Mouse (Mus musculus): ENCODE data around the gene Mapk8ip2. TPM values are rescaled to one million over a fixed set of nuclear protein-coding genes. Genes with fewer than 3 reads are reported as not detected.

Gene Mapk8ip2
- total and polyA plus RNA-seq, 3 experiments: 4.4 to 10.5 (median 8.7) TPM

DNA sequence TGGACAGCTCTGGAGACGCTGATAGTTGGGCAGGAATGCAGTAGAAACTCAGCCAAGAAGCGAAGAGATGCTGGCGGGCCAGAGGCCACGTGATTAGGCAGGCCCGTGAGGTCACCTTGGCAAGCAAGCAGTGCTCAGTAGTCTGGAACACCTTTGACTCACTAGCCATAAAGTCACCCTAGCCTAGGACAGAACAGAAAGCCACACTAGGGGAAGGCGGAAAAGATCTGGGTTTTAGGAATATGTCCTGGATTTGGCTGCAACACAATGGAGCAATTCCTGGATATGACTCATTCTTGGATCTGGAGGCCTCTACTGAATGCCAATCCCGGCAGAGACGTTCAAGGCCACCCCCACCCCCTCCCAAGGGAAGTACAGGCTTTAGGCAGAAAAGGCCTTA lies 26.9 kb downstream of the Mapk8ip2 start:
- DNase-seq: peak; percentile 84

DNA sequence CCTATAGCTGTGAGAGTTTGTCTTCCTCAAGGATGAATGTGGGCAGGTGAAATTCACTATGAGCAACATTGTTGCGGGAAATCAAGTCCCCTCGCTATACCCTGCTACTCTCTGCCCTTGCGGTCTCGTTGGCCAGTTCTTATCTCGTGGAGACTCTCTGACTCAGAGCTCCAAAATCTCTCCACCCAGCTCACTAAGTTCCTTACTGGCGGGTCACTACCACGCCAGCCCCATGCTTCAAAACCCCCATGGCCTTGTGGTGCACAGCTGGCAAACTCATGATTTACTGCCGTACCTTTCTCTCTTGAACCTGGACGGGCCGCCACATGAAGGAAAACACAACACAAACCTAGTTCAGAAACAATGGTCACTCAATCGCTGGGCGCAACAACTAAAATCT lies 34.5 kb downstream of the Mapk8ip2 start:
- DNase-seq: no peak

DNA sequence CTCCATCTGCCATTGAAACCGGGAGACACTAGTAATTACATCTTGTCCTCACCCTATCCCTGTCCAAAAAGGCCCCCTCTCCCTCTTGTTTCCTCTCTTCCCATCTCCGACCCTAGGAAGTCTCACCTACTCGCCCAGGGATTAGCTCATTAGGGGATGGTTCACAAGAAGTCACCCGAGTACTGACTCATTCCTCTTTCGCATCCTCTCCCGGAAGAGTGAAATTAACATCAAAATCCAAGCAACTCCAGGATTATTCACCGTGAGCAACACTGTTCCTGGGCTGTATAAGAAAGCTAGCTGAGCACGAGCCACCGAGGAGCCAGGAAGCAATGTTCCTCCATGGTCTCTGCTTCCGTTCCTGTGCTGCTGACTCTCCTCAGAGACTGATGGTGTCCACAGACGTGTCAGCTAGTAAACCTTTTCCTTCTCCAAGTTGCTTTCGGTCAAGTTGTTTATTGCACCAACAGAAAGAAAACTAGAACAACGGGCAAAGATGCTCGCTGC lies 35.0 kb downstream of the Mapk8ip2 start:
- DNase-seq: no peak

DNA sequence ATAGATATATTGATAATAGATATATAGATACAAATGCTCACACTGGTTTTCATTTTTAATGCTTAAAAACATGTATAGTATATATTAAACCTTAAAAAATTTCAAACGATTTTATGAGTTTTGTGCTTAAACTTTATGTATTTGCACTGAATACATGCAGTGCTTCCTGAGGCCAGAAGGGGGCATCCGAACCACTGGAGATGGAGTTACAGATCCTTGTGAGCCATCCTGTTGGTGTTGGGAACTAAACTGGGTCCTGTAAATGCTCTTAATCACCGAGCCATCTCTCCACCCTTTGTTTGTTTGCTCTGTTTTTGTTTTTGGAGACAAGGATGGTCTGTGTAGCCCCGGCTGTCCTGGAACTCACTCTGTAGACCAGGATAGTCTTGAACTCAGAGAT lies 41.3 kb downstream of the Mapk8ip2 start:
- no peak for DNase-seq

DNA sequence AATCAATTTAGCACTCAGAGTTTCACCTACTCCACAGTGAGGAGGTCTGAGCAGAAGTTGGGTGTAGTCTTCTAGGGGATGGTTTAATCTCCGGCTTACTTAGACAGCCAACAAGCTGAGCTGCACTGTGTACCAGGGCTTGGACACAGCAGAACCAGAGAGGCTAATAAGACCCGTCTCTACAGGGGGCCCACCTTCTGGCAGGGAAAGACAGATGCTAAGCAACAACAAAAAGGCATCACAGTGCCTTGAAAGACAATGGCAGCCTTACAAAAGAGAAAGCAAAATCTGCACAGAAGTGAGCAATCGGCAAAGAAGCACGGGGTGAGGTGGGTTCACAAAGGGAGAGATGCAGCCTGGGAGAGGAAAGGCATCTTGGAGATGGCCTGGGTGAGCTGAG lies 42.4 kb downstream of the Mapk8ip2 start:
- no peak for DNase-seq

DNA sequence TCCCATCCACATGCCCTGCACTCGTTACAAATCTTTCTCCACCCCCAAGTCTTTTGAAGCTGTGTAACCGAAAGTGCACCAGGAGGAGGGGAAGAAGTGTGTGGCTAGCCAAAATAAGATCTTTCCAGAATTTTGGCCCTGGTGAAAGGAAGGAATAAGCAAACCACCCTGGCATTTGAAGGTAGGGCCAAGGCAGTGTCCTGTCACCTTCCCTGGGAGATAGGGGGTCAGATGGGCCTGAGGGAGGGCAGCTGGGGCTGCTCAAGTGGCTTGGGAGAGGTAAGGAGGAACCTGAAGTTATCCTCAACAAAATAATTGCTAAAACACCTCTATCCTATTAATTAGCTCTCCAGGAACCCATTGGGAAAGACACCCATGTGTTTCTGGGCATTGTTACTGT lies 43.1 kb downstream of the Mapk8ip2 start:
- DNase-seq: no peak

DNA sequence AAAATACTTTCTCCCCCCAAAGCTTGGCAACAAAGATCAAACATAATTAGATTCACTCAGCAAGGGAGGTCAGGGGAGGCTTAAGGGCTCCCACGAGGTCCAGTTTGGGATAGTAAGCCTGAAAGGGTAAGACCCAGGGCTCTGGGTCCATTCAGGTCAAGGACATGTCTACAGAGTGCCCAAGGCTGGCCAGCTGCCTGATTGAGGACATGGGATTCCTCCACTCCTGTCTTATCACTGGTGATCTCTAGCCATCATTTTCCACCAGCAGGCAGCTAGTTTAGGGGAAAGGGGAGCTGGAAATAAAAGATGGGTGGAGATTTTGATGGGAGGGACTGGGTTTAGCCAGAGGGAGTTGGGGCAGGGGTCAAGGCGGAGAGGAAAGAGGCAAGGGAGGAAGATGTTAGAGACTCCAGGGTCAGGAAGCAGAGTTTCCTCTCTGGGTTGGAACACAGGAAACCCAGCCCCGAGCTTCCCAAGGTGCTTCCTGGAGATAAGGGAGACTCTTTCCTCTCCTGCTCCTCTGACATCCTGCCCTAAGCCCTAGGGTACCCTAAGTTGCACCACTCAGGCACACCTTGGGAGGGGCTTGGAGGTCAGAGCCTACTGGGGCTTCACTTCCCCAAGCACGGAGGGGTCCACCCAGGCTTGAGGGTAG lies 43.8 kb downstream of the Mapk8ip2 start:
- peak; percentile 74 for DNase-seq

DNA sequence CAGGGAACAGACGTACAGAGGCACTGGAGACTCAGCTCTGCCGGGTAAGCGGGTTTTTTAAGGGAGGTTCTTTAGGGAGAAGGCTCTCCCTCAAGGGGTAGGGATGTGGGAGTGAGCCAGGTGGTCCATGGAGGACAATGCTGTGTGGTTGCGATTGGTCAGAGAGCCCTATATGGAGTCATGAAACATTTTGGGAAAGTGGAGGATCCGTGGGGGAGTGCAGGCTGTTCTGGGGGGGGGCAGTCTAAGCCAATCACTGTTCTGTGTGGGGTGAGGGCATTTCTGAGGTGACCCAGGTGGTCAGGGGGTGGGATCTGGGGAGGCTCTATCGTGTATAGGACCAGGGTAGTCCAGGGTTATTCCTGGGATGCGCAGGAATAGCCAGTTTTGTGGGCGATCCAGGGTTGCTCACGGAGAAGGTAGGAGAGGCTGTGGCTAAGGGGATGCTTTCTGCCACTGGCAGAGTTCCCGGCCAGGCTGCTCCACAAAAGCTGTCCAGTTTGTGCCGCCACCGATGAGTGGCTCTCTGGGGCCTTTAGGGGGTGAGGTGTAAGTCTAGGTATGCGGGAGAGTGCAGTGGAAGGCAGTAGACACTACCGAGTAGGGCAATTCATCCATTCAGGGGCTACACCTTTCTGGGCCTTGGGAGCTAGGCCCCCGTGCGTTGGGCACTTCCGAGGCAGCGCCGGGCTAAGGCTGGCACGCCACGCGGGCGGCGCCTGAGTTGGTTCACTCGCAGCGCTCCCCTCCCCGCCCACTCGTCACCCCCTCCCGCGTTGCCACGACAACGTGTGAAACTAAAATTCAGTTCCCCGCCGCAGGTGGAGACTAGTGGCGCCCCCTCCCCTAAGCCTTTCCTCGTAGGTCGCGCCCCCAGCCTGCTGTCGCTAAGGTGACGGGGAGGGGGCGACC lies 44.6 kb downstream of the Mapk8ip2 start:
- peak; percentile 57 for DNase-seq

DNA sequence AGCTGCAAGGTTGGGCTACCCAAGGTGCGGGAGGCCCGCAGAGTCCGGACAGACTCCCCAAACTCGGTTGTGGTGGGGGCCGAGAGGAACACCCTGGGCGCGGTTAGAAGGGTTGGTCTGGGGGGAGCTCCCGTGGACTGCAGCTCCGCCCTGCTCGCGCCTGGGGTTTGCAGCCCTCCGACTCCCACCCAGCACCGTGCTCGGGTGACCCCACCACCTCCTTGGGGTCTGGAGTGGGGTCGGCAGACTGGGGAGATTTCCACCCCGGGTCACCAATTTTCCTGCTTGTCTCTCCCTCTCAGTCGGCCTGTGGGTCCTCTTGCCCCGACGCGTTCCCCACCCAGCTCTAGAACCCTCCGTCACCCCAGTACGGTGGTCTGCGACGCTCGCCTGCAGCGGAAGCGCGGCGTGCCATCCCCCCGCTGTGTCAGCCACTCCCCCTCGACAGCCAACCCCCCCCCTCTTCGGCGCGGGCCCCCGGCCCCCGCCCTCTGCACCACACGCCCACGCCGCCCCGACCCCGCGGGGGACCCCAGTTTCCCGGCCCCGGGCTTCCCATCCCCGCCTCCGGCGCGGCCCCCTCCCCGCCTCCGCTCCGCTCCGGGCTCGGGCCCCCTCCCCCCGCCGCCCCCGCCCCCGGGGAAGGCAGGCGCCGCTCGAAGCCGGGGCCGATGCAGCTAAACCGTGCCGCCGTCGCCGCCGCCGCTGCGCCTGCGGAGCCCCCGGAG lies 45.4 kb downstream of the Mapk8ip2 start, which contains the start of gene Shank3:
Gene Shank3 (plus strand): TSS at position 663 of the 728 bp plus-strand sequence.
- peak; percentile 35 for DNase-seq

DNA sequence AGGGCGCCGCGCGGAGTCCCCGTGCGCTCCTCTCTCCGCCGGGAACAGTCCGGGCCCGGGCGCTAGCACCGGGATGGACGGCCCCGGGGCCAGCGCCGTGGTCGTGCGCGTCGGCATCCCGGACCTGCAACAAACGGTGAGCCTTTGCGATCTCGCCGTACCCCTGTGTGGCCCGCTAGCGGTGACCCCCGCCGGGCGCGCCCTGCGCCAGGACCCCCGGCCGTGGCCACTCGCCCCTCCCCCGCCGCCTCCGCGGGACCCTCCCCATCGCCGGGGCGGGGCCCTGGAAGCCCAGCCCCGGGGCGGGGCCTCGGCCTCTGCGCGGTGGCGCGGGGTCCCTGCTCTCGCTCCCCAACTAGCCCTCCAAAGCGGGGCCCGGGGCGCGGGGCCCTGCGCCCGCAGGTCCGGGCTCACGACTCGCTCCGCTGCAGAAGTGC lies 46.1 kb downstream of the Mapk8ip2 start:
- DNase-seq: peak; percentile 64

DNA sequence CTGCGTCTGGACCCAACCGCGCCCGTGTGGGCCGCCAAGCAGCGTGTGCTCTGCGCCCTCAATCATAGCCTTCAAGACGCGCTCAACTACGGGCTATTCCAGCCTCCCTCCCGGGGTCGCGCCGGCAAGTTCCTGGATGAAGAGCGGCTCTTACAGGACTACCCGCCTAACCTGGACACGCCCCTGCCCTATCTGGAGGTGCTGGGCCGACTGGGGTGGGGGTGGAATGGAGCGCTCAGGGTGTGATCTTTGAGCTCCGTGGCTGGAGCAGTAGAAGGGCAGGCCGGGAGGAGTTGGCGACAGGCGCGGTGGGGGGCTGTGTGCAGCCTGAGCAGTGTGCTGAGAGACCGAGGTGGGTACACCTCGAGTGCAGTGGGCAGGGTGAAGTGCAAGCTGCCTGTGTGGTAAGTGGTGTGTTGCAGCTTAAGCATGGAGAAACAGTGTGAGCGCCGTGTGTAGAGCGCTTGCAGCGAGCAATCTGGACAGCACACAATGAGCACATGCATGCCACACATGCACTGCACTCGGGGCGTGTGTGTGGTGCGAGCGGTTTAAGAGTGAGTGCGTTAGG lies 46.6 kb downstream of the Mapk8ip2 start:
- DNase-seq: no peak

DNA sequence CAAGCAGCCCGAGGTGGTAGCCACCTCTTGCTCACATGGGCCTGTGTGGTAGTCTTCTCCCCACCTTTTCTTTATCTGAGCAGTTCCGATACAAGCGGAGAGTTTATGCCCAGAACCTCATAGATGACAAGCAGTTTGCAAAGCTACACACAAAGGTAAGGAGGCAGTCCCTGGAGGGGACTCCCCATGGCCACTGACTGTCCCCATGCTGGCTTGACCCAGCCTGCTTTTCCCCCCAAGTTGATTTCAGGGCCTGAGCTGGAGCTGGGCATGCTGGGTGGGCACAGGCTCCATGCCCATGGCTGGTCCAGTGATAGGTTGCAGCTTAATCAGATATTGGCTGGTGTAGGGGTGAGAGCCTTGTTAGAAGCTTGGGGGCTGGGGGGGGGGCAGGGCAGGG lies 47.6 kb downstream of the Mapk8ip2 start:
- DNase-seq: no peak

DNA sequence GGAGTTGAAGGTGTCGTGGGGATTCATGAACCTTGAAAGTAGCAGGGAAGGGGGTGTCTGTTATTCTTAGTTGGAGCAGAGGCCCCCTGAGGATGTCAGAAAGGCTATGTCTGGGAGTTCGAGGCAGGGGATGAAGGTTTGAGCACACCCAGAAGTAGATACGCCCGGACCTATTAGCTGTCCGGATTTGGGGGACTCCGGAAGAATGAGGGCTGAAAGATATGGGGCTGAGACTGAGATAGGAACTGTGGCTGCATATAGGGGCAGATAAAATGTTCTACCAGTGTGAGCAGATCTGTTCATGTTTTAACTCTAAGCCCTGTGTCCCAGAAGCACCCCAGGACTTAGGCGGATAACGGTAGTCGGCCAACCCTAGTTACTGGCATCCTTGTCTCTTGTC lies 51.1 kb downstream of the Mapk8ip2 start:
- no peak for DNase-seq

DNA sequence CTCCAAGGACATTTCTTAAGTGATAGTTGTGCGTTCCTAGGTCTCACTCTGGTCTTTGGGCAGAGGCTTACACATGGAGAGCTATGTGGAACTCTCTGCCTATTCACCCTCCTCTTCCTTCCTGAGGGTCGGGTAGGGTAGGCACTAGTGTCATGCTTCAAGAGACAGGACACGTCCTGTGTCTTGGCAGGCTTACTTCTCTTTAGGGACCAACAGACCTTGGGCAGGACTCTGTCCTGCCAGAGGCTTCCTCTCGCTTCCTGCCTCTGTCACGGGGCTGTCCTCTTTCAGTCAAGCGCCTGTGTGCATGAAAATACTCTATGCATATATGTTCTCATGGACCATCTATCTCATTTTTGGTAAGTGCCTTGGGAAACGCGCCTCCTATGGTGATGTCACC lies 54.0 kb downstream of the Mapk8ip2 start:
- DNase-seq: no peak

DNA sequence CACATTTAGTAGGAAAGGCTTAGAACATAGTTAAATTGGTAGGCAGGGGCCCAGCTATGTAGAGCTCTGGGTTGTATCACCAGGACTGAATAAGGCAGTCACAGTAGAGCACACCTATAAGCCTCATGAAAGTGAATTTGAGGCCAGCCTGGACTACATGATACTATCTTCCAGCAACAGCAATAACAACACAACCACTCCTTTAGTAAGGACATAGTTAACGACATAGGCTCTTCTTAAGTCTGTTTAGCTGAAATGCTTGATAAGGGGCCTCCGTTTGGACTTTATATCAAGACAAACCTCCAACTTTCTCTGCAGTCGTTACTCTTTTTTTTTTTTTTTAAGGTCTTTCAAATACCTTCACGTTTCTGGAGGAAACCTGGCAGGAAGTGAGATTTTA lies 59.0 kb downstream of the Mapk8ip2 start:
- DNase-seq: no peak

Other genes starting within 250 kb of the Mapk8ip2 start
- gene Ppp6r2, start 242.4 kb upstream of the Mapk8ip2 start, total RNA-seq (2021): 10 to 100 TPM; 38.6 to 54.4 TPM
- 565 and 749 TPM in 2 replicates for gene Ppp6r2, start 242.4 kb upstream of the Mapk8ip2 start, polyA plus RNA-seq (2012; rRNA removed)
- 10 to 100 TPM; 75.8 to 80.8 TPM for gene Sbf1, start 138.6 kb upstream of the Mapk8ip2 start, total RNA-seq (2021)
- 171 and 187 TPM in 2 replicates for gene Sbf1, start 138.6 kb upstream of the Mapk8ip2 start, polyA plus RNA-seq (2012; rRNA removed)
- not detected for gene Adm2, start 131.2 kb upstream of the Mapk8ip2 start, total RNA-seq (2021)
- gene Adm2, start 131.2 kb upstream of the Mapk8ip2 start, polyA plus RNA-seq (2012; rRNA removed): 0.17 TPM in 1 of 2 replicates, not detected in the other
- not detected for gene Miox, start 119.5 kb upstream of the Mapk8ip2 start, total RNA-seq (2021)
- gene Miox, start 119.5 kb upstream of the Mapk8ip2 start, polyA plus RNA-seq (2012; rRNA removed): 0.21 and 0.92 TPM in 2 replicates
- 10 to 100 TPM; 37.1 to 40.2 TPM for gene Lmf2, start 98.3 kb upstream of the Mapk8ip2 start, total RNA-seq (2021)
- 58.0 and 63.1 TPM in 2 replicates for gene Lmf2, start 98.3 kb upstream of the Mapk8ip2 start, polyA plus RNA-seq (2012; rRNA removed)
- 10 to 100 TPM; 61.7 to 74.8 TPM for gene Ncaph2, start 98.2 kb upstream of the Mapk8ip2 start, total RNA-seq (2021)
- 101 and 102 TPM in 2 replicates for gene Ncaph2, start 98.2 kb upstream of the Mapk8ip2 start, polyA plus RNA-seq (2012; rRNA removed)
- 10 to 100 TPM; 33.9 to 36.2 TPM for gene Sco2, start 80.1 kb upstream of the Mapk8ip2 start, total RNA-seq (2021)
- gene Sco2, start 80.1 kb upstream of the Mapk8ip2 start, polyA plus RNA-seq (2012; rRNA removed): 68.5 and 73.3 TPM in 2 replicates
- under 1 TPM in 1 of 2 experiments, not detected in 1; 0.26 TPM for gene Tymp, start 76.9 kb upstream of the Mapk8ip2 start, total RNA-seq (2021)
- 9.9 and 10.1 TPM in 2 replicates for gene Tymp, start 76.9 kb upstream of the Mapk8ip2 start, polyA plus RNA-seq (2012; rRNA removed)
- gene Odf3b, start 74.6 kb upstream of the Mapk8ip2 start, total RNA-seq (2021): under 1 TPM in 1 of 2 experiments, not detected in 1; 0.52 TPM
- gene Odf3b, start 74.6 kb upstream of the Mapk8ip2 start, polyA plus RNA-seq (2012; rRNA removed): 2.0 TPM in 2 replicates
- gene Klhdc7b, start 69.0 kb upstream of the Mapk8ip2 start, total RNA-seq (2021): not detected
- gene Klhdc7b, start 69.0 kb upstream of the Mapk8ip2 start, polyA plus RNA-seq (2012; rRNA removed): not detected in 2 replicates
- not detected for gene Syce3, start 43.4 kb upstream of the Mapk8ip2 start, total RNA-seq (2021)
- gene Syce3, start 43.4 kb upstream of the Mapk8ip2 start, polyA plus RNA-seq (2012; rRNA removed): not detected in 2 replicates
- gene Cpt1b, start 28.1 kb upstream of the Mapk8ip2 start, total RNA-seq (2021): 100 to 1,000 TPM; 139 to 200 TPM
- 116 and 120 TPM in 2 replicates for gene Cpt1b, start 28.1 kb upstream of the Mapk8ip2 start, polyA plus RNA-seq (2012; rRNA removed)
- gene C730034F03Rik, start 24.3 kb upstream of the Mapk8ip2 start, total RNA-seq (2021): 1 to 10 TPM in 1 of 2 experiments, under 1 TPM in 1; 0.95 to 2.3 TPM
- gene C730034F03Rik, start 24.3 kb upstream of the Mapk8ip2 start, polyA plus RNA-seq (2012; rRNA removed): 0.29 and 0.52 TPM in 2 replicates
- gene Gm44502, start 24.2 kb upstream of the Mapk8ip2 start, total RNA-seq (2021): 1 to 10 TPM in 1 of 2 experiments, not detected in 1; 5.8 TPM
- 8.2 and 10.6 TPM in 2 replicates for gene Gm44502, start 24.2 kb upstream of the Mapk8ip2 start, polyA plus RNA-seq (2012; rRNA removed)
- 10 to 100 TPM; 50.7 to 66.8 TPM for gene Chkb, start 24.0 kb upstream of the Mapk8ip2 start, total RNA-seq (2021)
- 39.4 and 52.6 TPM in 2 replicates for gene Chkb, start 24.0 kb upstream of the Mapk8ip2 start, polyA plus RNA-seq (2012; rRNA removed)
- 10 to 100 TPM; 16.6 to 24.5 TPM for gene Arsa, start 23.5 kb downstream of the Mapk8ip2 start, total RNA-seq (2021)
- gene Arsa, start 23.5 kb downstream of the Mapk8ip2 start, polyA plus RNA-seq (2012; rRNA removed): 57.6 and 67.8 TPM in 2 replicates
- gene Shank3, start 45.7 kb downstream of the Mapk8ip2 start, total RNA-seq (2021): 10 to 100 TPM; 32.7 to 36.9 TPM
- gene Shank3, start 45.7 kb downstream of the Mapk8ip2 start, polyA plus RNA-seq (2012; rRNA removed): 50.9 and 64.1 TPM in 2 replicates
- gene Acr, start 114.4 kb downstream of the Mapk8ip2 start, total RNA-seq (2021): under 1 TPM in 1 of 2 experiments, not detected in 1; 0.26 TPM
- 1.3 and 1.5 TPM in 2 replicates for gene Acr, start 114.4 kb downstream of the Mapk8ip2 start, polyA plus RNA-seq (2012; rRNA removed)
- gene Rabl2, start 138.0 kb downstream of the Mapk8ip2 start, total RNA-seq (2021): 10 to 100 TPM in 1 of 2 experiments, 1 to 10 TPM in 1; 8.6 to 10.3 TPM
- 6.4 and 7.2 TPM in 2 replicates for gene Rabl2, start 138.0 kb downstream of the Mapk8ip2 start, polyA plus RNA-seq (2012; rRNA removed)

Measured in adrenal gland, adult 2 months (tissue).